Mouse (Mus musculus): ENCODE measurements around the gene Gfpt1. TPM values are rescaled to one million over a fixed set of nuclear protein-coding genes. Genes with fewer than 3 reads are reported as not detected.

Gfpt1 gene
- polyA plus RNA-seq, 1 experiment, result 10.5 TPM

DNA sequence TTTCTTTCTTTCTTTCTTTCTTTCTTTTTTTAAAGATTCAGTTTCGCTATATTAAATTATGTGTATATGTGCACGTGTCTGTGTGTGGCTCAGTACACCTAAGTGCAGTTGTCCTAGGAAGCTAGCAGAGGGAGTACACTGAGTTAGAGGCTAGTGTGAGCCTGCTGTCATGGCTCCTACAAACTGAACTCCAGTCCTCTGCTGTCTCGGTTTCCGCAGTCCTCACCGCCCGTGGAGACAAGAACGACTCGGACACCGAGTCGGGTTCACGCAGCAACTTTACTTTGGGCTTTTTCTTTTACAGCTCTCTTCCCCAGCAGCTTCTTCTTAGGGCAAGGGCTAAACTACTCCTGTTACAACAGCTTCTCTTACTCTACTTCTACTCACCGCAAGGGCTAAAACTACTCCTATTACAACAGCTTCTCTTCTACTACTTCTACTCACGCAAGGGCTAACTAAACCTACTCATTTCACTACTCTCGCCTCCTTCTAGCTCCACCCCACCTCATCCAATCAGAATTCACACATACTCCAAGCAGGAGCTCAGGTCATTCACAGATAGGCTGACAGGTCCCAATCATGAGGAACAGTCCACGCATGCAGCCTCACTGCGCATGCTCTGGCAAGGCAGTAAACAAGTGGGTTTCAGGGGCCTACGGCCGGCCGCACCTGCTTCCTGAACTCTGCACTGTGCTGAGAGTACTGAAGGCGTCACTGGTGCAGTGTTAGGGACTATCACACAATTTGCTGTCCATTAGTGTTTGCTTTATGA, 76.6 kb downstream of the Gfpt1 start:
- H3K79me2 ChIP-seq (ENCODE audit: control insufficient read depth, insufficient read depth), result no peaks in the 10 kb centered on the region
- no peaks in the 10 kb centered on the region for H3K27me3 ChIP-seq (ENCODE audit: control insufficient read depth, insufficient read depth, insufficient read length)
- no peak overlapping the region for H3K4me3 ChIP-seq (ENCODE audit: insufficient read depth, poor library complexity, severe bottlenecking)
- H3K36me3 ChIP-seq (ENCODE audit: control insufficient read depth, insufficient read depth), result no peaks in the 10 kb centered on the region
- H3ac ChIP-seq (ENCODE audit: control insufficient read depth, insufficient read length, low read depth), result no peak overlapping the region
- TF ChIP-seq FOSL1 (IDR thresholded peaks at IDR 0.05; ENCODE audit: insufficient read depth, low read length, poor library complexity, severe bottlenecking) (no peak), CTCF (IDR thresholded peaks at IDR 0.05; ENCODE audit: control insufficient read depth, insufficient read depth, insufficient read length) (no peak), MYOD1 (IDR thresholded peaks at IDR 0.05; ENCODE audit: control insufficient read depth, insufficient read length, low read depth) (no peak), MAX (IDR thresholded peaks at IDR 0.05) (no peak), CEBPB (IDR thresholded peaks at IDR 0.05; ENCODE audit: low read depth) (no peak), MYOG (IDR thresholded peaks at IDR 0.05; ENCODE audit: control insufficient read depth, extremely low read depth, insufficient read length) (no peak), USF1 (IDR thresholded peaks at IDR 0.05; ENCODE audit: low read depth) (no peak)
- no peaks in the 10 kb centered on the region for H3K79me3 ChIP-seq (ENCODE audit: low read depth)

DNA sequence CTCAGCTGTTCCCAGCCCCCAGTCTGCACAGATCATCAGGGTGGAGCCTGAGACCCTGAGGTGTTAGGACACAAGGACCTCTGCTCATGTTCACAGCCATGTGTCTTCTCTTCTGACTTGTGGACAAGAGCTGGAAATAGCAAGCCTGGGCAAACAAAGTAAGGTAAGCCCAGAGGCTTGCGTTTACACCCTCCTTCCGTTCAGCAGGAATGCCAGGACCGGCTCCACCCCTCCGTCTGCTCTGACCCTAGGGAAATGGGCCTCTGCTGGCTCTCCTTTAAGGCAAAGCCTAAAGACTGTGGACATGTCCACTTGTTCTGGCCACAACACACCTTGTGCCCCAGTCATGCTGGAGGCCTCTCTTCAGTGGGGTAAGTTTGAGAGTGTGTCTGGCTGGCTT, 77.3 kb downstream of the Gfpt1 start:
- no peaks in the 10 kb centered on the region for H3K79me3 ChIP-seq (ENCODE audit: low read depth)
- no peak overlapping the region for H3ac ChIP-seq (ENCODE audit: control insufficient read depth, insufficient read length, low read depth)
- no peaks in the 10 kb centered on the region for H3K79me2 ChIP-seq (ENCODE audit: control insufficient read depth, insufficient read depth)
- no peaks in the 10 kb centered on the region for H3K36me3 ChIP-seq (ENCODE audit: control insufficient read depth, insufficient read depth)
- H3K27me3 ChIP-seq (ENCODE audit: control insufficient read depth, insufficient read depth, insufficient read length), result no peaks in the 10 kb centered on the region
- no peak for TF ChIP-seq USF1 (IDR thresholded peaks at IDR 0.05; ENCODE audit: low read depth)
- no peak for TF ChIP-seq CEBPB (IDR thresholded peaks at IDR 0.05; ENCODE audit: low read depth)
- no peak for TF ChIP-seq MAX (IDR thresholded peaks at IDR 0.05)
- no peak for TF ChIP-seq FOSL1 (IDR thresholded peaks at IDR 0.05; ENCODE audit: insufficient read depth, low read length, poor library complexity, severe bottlenecking)
- no peak for TF ChIP-seq CTCF (IDR thresholded peaks at IDR 0.05; ENCODE audit: control insufficient read depth, insufficient read depth, insufficient read length)
- TF ChIP-seq MYOD1 (IDR thresholded peaks at IDR 0.05; ENCODE audit: control insufficient read depth, insufficient read length, low read depth), result no peak
- no peak for TF ChIP-seq MYOG (IDR thresholded peaks at IDR 0.05; ENCODE audit: control insufficient read depth, extremely low read depth, insufficient read length)
- no peak overlapping the region for H3K4me3 ChIP-seq (ENCODE audit: insufficient read depth, poor library complexity, severe bottlenecking)

DNA sequence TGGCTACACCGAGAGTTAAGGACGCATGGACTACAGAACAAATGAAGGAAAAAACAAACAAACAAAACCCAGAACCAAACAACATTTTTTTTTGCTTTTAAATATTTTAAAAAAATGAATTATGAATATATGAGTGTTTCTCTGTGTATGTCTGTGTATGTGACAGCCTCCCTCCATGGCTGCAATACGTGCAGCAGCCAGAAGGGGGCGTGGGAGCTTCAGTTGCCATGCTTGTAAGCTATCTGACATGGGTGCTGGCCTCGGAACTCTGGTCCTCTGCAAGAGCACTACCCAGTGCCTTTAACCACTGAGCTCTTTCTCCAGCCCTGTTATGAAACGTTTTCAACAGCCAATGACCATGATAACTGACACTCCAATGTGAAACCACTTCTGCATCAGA, 78.0 kb downstream of the Gfpt1 start:
- H3K79me2 ChIP-seq (ENCODE audit: control insufficient read depth, insufficient read depth), result no peaks in the 10 kb centered on the region

DNA sequence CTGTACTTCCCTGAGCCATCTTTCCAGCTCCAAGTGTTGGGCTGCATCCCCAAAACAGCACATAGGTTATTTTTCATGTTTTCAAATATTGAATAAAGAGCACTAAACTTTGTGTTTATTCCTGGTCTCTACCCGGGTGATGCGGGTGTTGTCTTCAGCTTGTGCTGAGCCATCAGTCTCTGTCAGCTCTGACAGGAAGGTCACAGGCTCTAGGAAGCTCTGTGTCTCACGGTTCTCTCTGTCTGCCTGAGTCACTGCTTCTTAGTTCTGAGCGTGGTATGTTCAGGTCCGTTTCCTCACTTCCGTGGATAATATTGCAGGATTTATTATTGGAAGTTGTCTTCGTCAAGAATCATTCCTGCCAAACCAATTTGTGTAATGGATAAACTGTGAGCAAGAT, 79.3 kb downstream of the Gfpt1 start:
- no peaks in the 10 kb centered on the region for H3K36me3 ChIP-seq (ENCODE audit: control insufficient read depth, insufficient read depth)
- no peak for TF ChIP-seq MYOG (IDR thresholded peaks at IDR 0.05; ENCODE audit: control insufficient read depth, extremely low read depth, insufficient read length)
- no peak for TF ChIP-seq CTCF (IDR thresholded peaks at IDR 0.05; ENCODE audit: control insufficient read depth, insufficient read depth, insufficient read length)
- no peak for TF ChIP-seq MYOD1 (IDR thresholded peaks at IDR 0.05; ENCODE audit: control insufficient read depth, insufficient read length, low read depth)
- no peak for TF ChIP-seq USF1 (IDR thresholded peaks at IDR 0.05; ENCODE audit: low read depth)
- no peak for TF ChIP-seq MAX (IDR thresholded peaks at IDR 0.05)
- TF ChIP-seq FOSL1 (IDR thresholded peaks at IDR 0.05; ENCODE audit: insufficient read depth, low read length, poor library complexity, severe bottlenecking), result no peak
- no peak overlapping the region for H3ac ChIP-seq (ENCODE audit: control insufficient read depth, insufficient read length, low read depth)
- no peaks in the 10 kb centered on the region for H3K27me3 ChIP-seq (ENCODE audit: control insufficient read depth, insufficient read depth, insufficient read length)
- no peak overlapping the region for H3K4me3 ChIP-seq (ENCODE audit: insufficient read depth, poor library complexity, severe bottlenecking)
- H3K79me2 ChIP-seq (ENCODE audit: control insufficient read depth, insufficient read depth), result no peaks in the 10 kb centered on the region
- H3K79me3 ChIP-seq (ENCODE audit: low read depth), result no peaks in the 10 kb centered on the region

More for the DNA sequence above, 78.0 kb downstream of the Gfpt1 start:
- Histone ChIP-seq H3K27me3 (ENCODE audit: control insufficient read depth, insufficient read depth, insufficient read length) (no peaks in the 10 kb centered on the region), H3K4me3 (ENCODE audit: insufficient read depth, poor library complexity, severe bottlenecking) (no peak overlapping the region), H3K36me3 (ENCODE audit: control insufficient read depth, insufficient read depth) (no peaks in the 10 kb centered on the region), H3K79me3 (ENCODE audit: low read depth) (no peaks in the 10 kb centered on the region), H3ac (ENCODE audit: control insufficient read depth, insufficient read length, low read depth) (no peak overlapping the region)
- TF ChIP-seq USF1 (IDR thresholded peaks at IDR 0.05; ENCODE audit: low read depth) (no peak), CEBPB (IDR thresholded peaks at IDR 0.05; ENCODE audit: low read depth) (no peak), MYOD1 (IDR thresholded peaks at IDR 0.05; ENCODE audit: control insufficient read depth, insufficient read length, low read depth) (no peak), FOSL1 (IDR thresholded peaks at IDR 0.05; ENCODE audit: insufficient read depth, low read length, poor library complexity, severe bottlenecking) (no peak), CTCF (IDR thresholded peaks at IDR 0.05; ENCODE audit: control insufficient read depth, insufficient read depth, insufficient read length) (no peak), MYOG (IDR thresholded peaks at IDR 0.05; ENCODE audit: control insufficient read depth, extremely low read depth, insufficient read length) (no peak), MAX (IDR thresholded peaks at IDR 0.05) (no peak)

DNA sequence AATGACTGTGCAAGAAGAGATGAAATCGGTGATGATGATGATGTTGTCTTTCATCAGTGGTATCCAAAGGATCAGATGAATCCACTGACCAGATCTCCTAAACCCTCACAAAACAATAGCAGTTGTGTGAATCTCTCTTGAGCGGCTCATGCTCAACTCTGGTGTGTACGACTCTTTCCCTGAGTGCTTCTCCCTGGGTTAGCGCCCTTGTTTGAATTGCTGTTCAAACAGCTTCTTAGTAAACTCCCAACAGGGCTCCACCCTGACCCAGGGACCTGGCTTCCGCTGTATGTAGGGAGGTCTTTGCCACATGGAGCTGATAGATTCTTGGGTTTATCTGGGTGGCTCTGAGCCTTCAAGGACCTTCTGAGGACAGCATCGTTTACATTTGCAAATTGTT, 80.8 kb downstream of the Gfpt1 start:
- Histone ChIP-seq H3K4me3 (ENCODE audit: insufficient read depth, poor library complexity, severe bottlenecking) (no peak overlapping the region), H3K79me3 (ENCODE audit: low read depth) (no peaks in the 10 kb centered on the region), H3ac (ENCODE audit: control insufficient read depth, insufficient read length, low read depth) (no peak overlapping the region), H3K27me3 (ENCODE audit: control insufficient read depth, insufficient read depth, insufficient read length) (no peaks in the 10 kb centered on the region), H3K79me2 (ENCODE audit: control insufficient read depth, insufficient read depth) (no peaks in the 10 kb centered on the region), H3K36me3 (ENCODE audit: control insufficient read depth, insufficient read depth) (no peaks in the 10 kb centered on the region)
- TF ChIP-seq CEBPB (IDR thresholded peaks at IDR 0.05; ENCODE audit: low read depth), result no peak
- no peak for TF ChIP-seq FOSL1 (IDR thresholded peaks at IDR 0.05; ENCODE audit: insufficient read depth, low read length, poor library complexity, severe bottlenecking)
- no peak for TF ChIP-seq MYOG (IDR thresholded peaks at IDR 0.05; ENCODE audit: control insufficient read depth, extremely low read depth, insufficient read length)
- TF ChIP-seq MAX (IDR thresholded peaks at IDR 0.05), result no peak
- no peak for TF ChIP-seq USF1 (IDR thresholded peaks at IDR 0.05; ENCODE audit: low read depth)
- TF ChIP-seq CTCF (IDR thresholded peaks at IDR 0.05; ENCODE audit: control insufficient read depth, insufficient read depth, insufficient read length), result no peak
- no peak for TF ChIP-seq MYOD1 (IDR thresholded peaks at IDR 0.05; ENCODE audit: control insufficient read depth, insufficient read length, low read depth)

All from C2C12 (cell line).